Mouse (Mus musculus) thymus, adult 2 months (tissue): ENCODE data around the gene Ccdc103. TPM values are rescaled to one million over a fixed set of nuclear protein-coding genes. Genes with fewer than 3 reads are reported as not detected.

Experiments used
- DNase-seq: peaks from one replicate; pipeline ENCODE4 v3.0.0; 2021
- H3K27ac ChIP-seq: fragments of 200-500 bp; 2 replicates; pipeline ENCODE4 v1.5.1; 2012; ENCODE audit warnings: low read length, control low read depth; ENCODE audit not compliant: control insufficient read depth, insufficient read depth
- H3K27me3 ChIP-seq: fragments of 200-500 bp; 2 replicates; pipeline ENCODE4 v1.6.1; 2012; ENCODE audit warnings: mild to moderate bottlenecking, low read length, moderate library complexity, mixed read lengths; ENCODE audit not compliant: control insufficient read depth, insufficient read depth
- H3K36me3 ChIP-seq: fragments of 200-500 bp; 2 replicates; pipeline ENCODE4 v1.6.1; 2012; ENCODE audit warnings: mild to moderate bottlenecking, low read length, moderate library complexity; ENCODE audit not compliant: control insufficient read depth, insufficient read depth
- H3K4me1 ChIP-seq: fragments of 200-500 bp; replicated peaks from 2 replicates; pipeline ENCODE4 v1.6.1; 2012; ENCODE audit warnings: low read length; ENCODE audit not compliant: control insufficient read depth, insufficient read depth
- H3K4me3 ChIP-seq: fragments of 200-500 bp; 2 replicates; pipeline ENCODE4 v1.5.1; 2012; ENCODE audit warnings: mild to moderate bottlenecking, low read length, control low read depth, moderate library complexity; ENCODE audit not compliant: control insufficient read depth, insufficient read depth
- CTCF ChIP-seq: fragments of 200-500 bp; IDR thresholded peaks from 2 replicates; pipeline ENCODE4 v1.5.1; 2012; ENCODE audit warnings: mild to moderate bottlenecking, control low read depth, low read length, moderate library complexity, borderline replicate concordance; ENCODE audit not compliant: control insufficient read depth, poor library complexity, insufficient read depth; ENCODE audit errors: extremely low read depth
- POLR2A ChIP-seq: fragments of 200-500 bp; IDR thresholded peaks from 2 replicates; pipeline ENCODE4 v1.6.1; 2012; ENCODE audit warnings: mild to moderate bottlenecking, low read length, control low read depth, moderate library complexity; ENCODE audit not compliant: control insufficient read depth, poor library complexity, insufficient read depth; ENCODE audit errors: extremely low read depth
- WGBS: fragments of 180-500 bp; shearing (Covaris S2); methylation state at CpG from one replicate; pipeline ENCODE4 v1.1.7; 2018; 5-methylcytosine and 5-hydroxymethylcytosine counted together
- polyA plus RNA-seq: library from polyadenylated mRNA; depleted of rRNA; stranded (reverse); fragments of >200 nt; gene quantifications from 2 replicates; pipeline ENCODE4 v1.2.3, GENCODE M21; 2012; rRNA removed

Gene Ccdc103
- 0.28 TPM in 1 of 2 replicates, not detected in the other for polyA plus RNA-seq

- peak within 1 kb of the TSS; percentile 27; the same call in 1 of the 2 replicates for H3K27ac ChIP-seq
- under 1% methylated on average over 62 of the region's 62 CpGs for WGBS
- peak within 1 kb of the TSS; percentile 83 for H3K4me3 ChIP-seq
- peak; percentile 93 for DNase-seq
- H3K27me3 ChIP-seq = no peaks in the 10 kb centered on the region; the same call in 1 of the 2 replicates
- peaks cover 14% of the 10 kb centered on the region for H3K36me3 ChIP-seq
- TF ChIP-seq POLR2A (peak; percentile 77), CTCF (peak; percentile 39; the same call in 1 of the 2 replicates)
- peaks cover 3% of the 10 kb centered on the region; the same call in 1 of the 2 replicates for H3K4me1 ChIP-seq
These were observed at the start of gene Ccdc103, which contains the start of gene Eftud2 for GRCm38 (mm10) chr11:102880585-102881313. Ccdc103 (plus strand) TSS chr11:102881204. Eftud2 (minus strand) TSS chr11:102880985.

GRCm38 (mm10) chr11:102832700-102833297 lies 48.2 kb upstream of the Ccdc103 start:
- DNase-seq = no peak
- Histone ChIP-seq H3K27me3 (no peaks in the 10 kb centered on the region), H3K27ac (no peak overlapping the region), H3K4me1 (no peaks in the 10 kb centered on the region), H3K4me3 (no peak overlapping the region), H3K36me3 (no peaks in the 10 kb centered on the region; the same call in 1 of the 2 replicates)
- no peak for TF ChIP-seq CTCF
- no peak for TF ChIP-seq POLR2A
- WGBS = 79% methylated on average over 18 of the region's 18 CpGs

- no peak for DNase-seq
- H3K27ac ChIP-seq = no peak overlapping the region
These were observed 46.8 kb upstream of the Ccdc103 start for GRCm38 (mm10) chr11:102834219-102834618.

DNA sequence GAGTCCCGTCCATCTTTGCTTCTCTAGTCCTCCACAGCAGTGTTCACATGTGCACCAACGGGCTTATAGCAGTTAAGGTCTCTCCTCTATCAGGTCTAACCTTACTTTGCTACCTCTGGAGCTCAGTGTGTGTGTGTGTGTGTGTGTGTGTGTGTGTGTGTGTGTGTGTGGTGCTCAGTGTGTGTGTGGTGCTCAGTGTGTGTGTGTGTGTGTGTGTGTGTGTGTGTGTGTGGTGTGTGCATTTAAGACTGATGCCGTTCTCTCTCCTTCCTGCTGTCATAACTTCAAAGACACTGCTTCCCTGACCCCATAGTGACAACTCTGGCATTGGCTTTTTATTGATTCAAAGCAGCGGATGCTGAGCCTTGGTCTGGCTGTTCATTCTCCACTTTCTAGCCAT lies 45.5 kb upstream of the Ccdc103 start, which contains the start of gene Higd1b:
TSS of gene Higd1b (plus strand) at position 301 of the 400 bp plus-strand sequence.
- Histone ChIP-seq H3K4me1 (no peaks in the 10 kb centered on the region), H3K27me3 (no peaks in the 10 kb centered on the region), H3K4me3 (no peak within 1 kb of the TSS), H3K27ac (no peak within 1 kb of the TSS), H3K36me3 (peaks cover 16% of the 10 kb centered on the region)
- 82% methylated on average over 4 of the region's 4 CpGs for WGBS
- no peak for DNase-seq
- no peak for TF ChIP-seq POLR2A
- TF ChIP-seq CTCF = no peak

More at GRCm38 (mm10) chr11:102834219-102834618, 46.8 kb upstream of the Ccdc103 start:
- Histone ChIP-seq H3K4me1 (no peaks in the 10 kb centered on the region), H3K27me3 (no peaks in the 10 kb centered on the region), H3K4me3 (no peak overlapping the region), H3K36me3 (peaks cover 10% of the 10 kb centered on the region)
- TF ChIP-seq POLR2A = no peak
- TF ChIP-seq CTCF = no peak
- WGBS = 93% methylated on average over 10 of the region's 10 CpGs

- no peak for DNase-seq
- Histone ChIP-seq H3K27ac (no peak overlapping the region), H3K27me3 (no peaks in the 10 kb centered on the region), H3K4me1 (no peaks in the 10 kb centered on the region), H3K36me3 (peaks cover 20% of the 10 kb centered on the region), H3K4me3 (no peak overlapping the region)
- TF ChIP-seq CTCF = no peak
- no peak for TF ChIP-seq POLR2A
- 96% methylated on average over 9 of the region's 9 CpGs for WGBS
These were observed 44.9 kb upstream of the Ccdc103 start for GRCm38 (mm10) chr11:102836146-102836545.

GRCm38 (mm10) chr11:102837385-102837784 lies 43.6 kb upstream of the Ccdc103 start:
- no peaks in the 10 kb centered on the region for H3K27me3 ChIP-seq
- 97% methylated on average over 1 of the region's 1 CpGs for WGBS
- no peak overlapping the region for H3K4me3 ChIP-seq
- TF ChIP-seq POLR2A = no peak
- TF ChIP-seq CTCF = no peak
- H3K27ac ChIP-seq = no peak overlapping the region
- no peak for DNase-seq
- no peaks in the 10 kb centered on the region for H3K4me1 ChIP-seq
- H3K36me3 ChIP-seq = peaks cover 29% of the 10 kb centered on the region
